Mouse (Mus musculus): ENCODE data around the gene Pcolce. TPM values are rescaled to one million over a fixed set of nuclear protein-coding genes. Genes with fewer than 3 reads are reported as not detected.

Gene Pcolce
- polyA plus RNA-seq, 1 experiment from 2014 or later, result 150 TPM

DNA sequence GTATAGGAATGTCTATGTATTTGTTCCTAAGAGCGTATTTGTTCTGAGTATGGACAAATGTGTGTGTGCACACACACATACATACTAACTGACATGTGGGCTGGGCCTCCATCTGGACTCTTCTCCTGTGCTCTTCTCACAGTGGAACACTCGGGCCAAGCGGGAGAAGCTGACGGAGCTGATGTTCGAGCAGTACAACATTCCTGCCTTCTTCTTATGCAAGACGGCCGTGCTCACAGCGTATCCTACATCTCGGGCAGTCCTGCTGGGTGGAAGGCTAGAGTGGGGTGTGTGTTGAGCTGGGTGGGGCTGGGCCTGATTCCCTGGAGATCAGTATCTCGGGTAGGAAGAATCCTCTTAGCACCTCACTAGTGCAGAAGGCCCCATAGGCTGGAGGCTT lies 50.6 kb downstream of the Pcolce start:
- no peak for ATAC-seq (ENCODE audit: low FRiP score, low TSS enrichment)
- no peaks in the 10 kb centered on the region for H3K4me1 ChIP-seq (ENCODE audit: insufficient read depth, low read length)
- H3K9me3 ChIP-seq (ENCODE audit: low read length), result no peaks in the 10 kb centered on the region
- no peak overlapping the region for H3K4me3 ChIP-seq (ENCODE audit: low read length)
- H3K27ac ChIP-seq (ENCODE audit: low read length), result no peak overlapping the region
- no peaks in the 10 kb centered on the region for H3K27me3 ChIP-seq (ENCODE audit: insufficient read depth, low read length)
- no peak overlapping the region for H3K4me2 ChIP-seq (replicated peaks; ENCODE audit: low read depth, low read length)
- no peak overlapping the region for H3K9ac ChIP-seq (replicated peaks; ENCODE audit: low read length)
- H3K36me3 ChIP-seq (ENCODE audit: insufficient read depth, low read length), result no peaks in the 10 kb centered on the region
- 75% methylated on average over 10 of the region's 10 CpGs for WGBS

DNA sequence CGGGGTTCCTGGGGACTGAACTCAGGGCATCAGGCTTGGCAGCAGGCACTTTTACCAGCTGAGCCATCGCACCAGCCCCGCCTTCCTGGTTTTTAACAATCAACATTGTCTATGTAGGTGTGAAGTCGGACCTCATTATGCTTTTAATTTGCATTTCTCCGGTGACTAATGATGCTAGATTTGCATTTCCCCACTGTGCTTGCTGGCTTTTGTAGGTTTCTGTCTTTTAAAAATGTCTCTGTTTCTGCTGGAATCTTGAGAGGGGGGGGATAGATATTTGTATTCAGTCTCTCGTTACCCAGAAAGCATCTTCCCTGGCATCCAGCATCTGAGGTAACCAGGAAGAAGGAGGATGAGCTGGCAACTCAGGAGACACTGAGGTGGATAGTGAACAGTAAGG lies 52.0 kb downstream of the Pcolce start:
- Histone ChIP-seq H3K4me2 (replicated peaks; ENCODE audit: low read depth, low read length) (no peak overlapping the region), H3K9me3 (ENCODE audit: low read length) (no peaks in the 10 kb centered on the region), H3K4me3 (ENCODE audit: low read length) (no peak overlapping the region), H3K27me3 (ENCODE audit: insufficient read depth, low read length) (no peaks in the 10 kb centered on the region), H3K27ac (ENCODE audit: low read length) (no peak overlapping the region), H3K36me3 (ENCODE audit: insufficient read depth, low read length) (no peaks in the 10 kb centered on the region), H3K9ac (replicated peaks; ENCODE audit: low read length) (no peak overlapping the region), H3K4me1 (ENCODE audit: insufficient read depth, low read length) (no peaks in the 10 kb centered on the region)
- 68% methylated on average over 6 of the region's 6 CpGs for WGBS
- ATAC-seq (ENCODE audit: low FRiP score, low TSS enrichment), result no peak

Other genes with a start within 250 kb of the Pcolce start
- 0.11 and 0.17 TPM in 2 replicates for gene Zan, start 136.7 kb downstream of the Pcolce start, polyA plus RNA-seq (2015; fragmentation: Nextera tagmentation; extraction: Ambion mirVana)
- 51.2 and 53.0 TPM in 2 replicates for gene Pop7, start 111.3 kb downstream of the Pcolce start, polyA plus RNA-seq (2015; fragmentation: Nextera tagmentation; extraction: Ambion mirVana)
- gene Gigyf1, start 95.2 kb downstream of the Pcolce start, polyA plus RNA-seq (2015; fragmentation: Nextera tagmentation; extraction: Ambion mirVana), result 11.9 and 12.2 TPM in 2 replicates
- 0.24 and 0.36 TPM in 2 replicates for gene Epo, start 80.5 kb downstream of the Pcolce start, polyA plus RNA-seq (2015; fragmentation: Nextera tagmentation; extraction: Ambion mirVana)
- gene Gnb2, start 80.3 kb downstream of the Pcolce start, polyA plus RNA-seq (2015; fragmentation: Nextera tagmentation; extraction: Ambion mirVana), result 358 and 388 TPM in 2 replicates
- gene Actl6b, start 60.3 kb downstream of the Pcolce start, polyA plus RNA-seq (2015; fragmentation: Nextera tagmentation; extraction: Ambion mirVana), result 0.40 and 0.96 TPM in 2 replicates
- 0.23 and 0.57 TPM in 2 replicates for gene Tfr2, start 43.9 kb downstream of the Pcolce start, polyA plus RNA-seq (2015; fragmentation: Nextera tagmentation; extraction: Ambion mirVana)
- gene Mospd3, start 12.7 kb downstream of the Pcolce start, polyA plus RNA-seq (2015; fragmentation: Nextera tagmentation; extraction: Ambion mirVana), result 25.2 and 28.6 TPM in 2 replicates
- 0.09 and 0.13 TPM in 2 replicates for gene Fbxo24, start 15.2 kb upstream of the Pcolce start, polyA plus RNA-seq (2015; fragmentation: Nextera tagmentation; extraction: Ambion mirVana)
- gene Lrch4, start 15.3 kb upstream of the Pcolce start, polyA plus RNA-seq (2015; fragmentation: Nextera tagmentation; extraction: Ambion mirVana), result 39.5 and 51.8 TPM in 2 replicates
- 18.4 and 20.9 TPM in 2 replicates for gene Gm20605, start 15.4 kb upstream of the Pcolce start, polyA plus RNA-seq (2015; fragmentation: Nextera tagmentation; extraction: Ambion mirVana)
- gene Sap25, start 27.6 kb upstream of the Pcolce start, polyA plus RNA-seq (2015; fragmentation: Nextera tagmentation; extraction: Ambion mirVana), result 11.7 and 13.3 TPM in 2 replicates
- gene Irs3, start 31.9 kb upstream of the Pcolce start, polyA plus RNA-seq (2015; fragmentation: Nextera tagmentation; extraction: Ambion mirVana), result 0.94 and 1.4 TPM in 2 replicates
- 17.2 and 21.1 TPM in 2 replicates for gene Agfg2, start 70.9 kb upstream of the Pcolce start, polyA plus RNA-seq (2015; fragmentation: Nextera tagmentation; extraction: Ambion mirVana)
- 2.1 and 2.2 TPM in 2 replicates for gene Nyap1, start 127.8 kb upstream of the Pcolce start, polyA plus RNA-seq (2015; fragmentation: Nextera tagmentation; extraction: Ambion mirVana)
- gene Tsc22d4, start 131.9 kb upstream of the Pcolce start, polyA plus RNA-seq (2015; fragmentation: Nextera tagmentation; extraction: Ambion mirVana), result 126 and 129 TPM in 2 replicates
- 26.0 and 32.1 TPM in 2 replicates for gene Ppp1r35, start 165.1 kb upstream of the Pcolce start, polyA plus RNA-seq (2015; fragmentation: Nextera tagmentation; extraction: Ambion mirVana)
- 11.0 and 11.2 TPM in 2 replicates for gene Mepce, start 173.9 kb upstream of the Pcolce start, polyA plus RNA-seq (2015; fragmentation: Nextera tagmentation; extraction: Ambion mirVana)
- gene Zcwpw1, start 174.0 kb upstream of the Pcolce start, polyA plus RNA-seq (2015; fragmentation: Nextera tagmentation; extraction: Ambion mirVana), result 24.8 and 31.8 TPM in 2 replicates
- 0.67 and 2.0 TPM in 2 replicates for gene Pilra, start 222.5 kb upstream of the Pcolce start, polyA plus RNA-seq (2015; fragmentation: Nextera tagmentation; extraction: Ambion mirVana)
- 0.47 TPM in 1 of 2 replicates, not detected in the other for gene Pilrb1, start 244.3 kb upstream of the Pcolce start, polyA plus RNA-seq (2015; fragmentation: Nextera tagmentation; extraction: Ambion mirVana)

Data from kidney, embryonic 16.5 days (tissue).